Mouse (Mus musculus) forebrain, embryonic 15.5 days (tissue): Measurements from ENCODE around the gene Vps26c. TPM values are rescaled to one million over a fixed set of nuclear protein-coding genes. Genes with fewer than 3 reads are reported as not detected.
"Not testable (repeated sequence)": the region's sequence is repeated elsewhere in the genome, so short reads cannot be mapped to it uniquely, and the experiment has no call there.

ENCODE experiments used
- ATAC-seq: fragments of 200-750 bp; cut with Nextera tagmentation; replicated peaks from 2 replicates; pipeline ENCODE4 v1.8.0; 2017; ENCODE audit warnings: mild to moderate bottlenecking, moderate TSS enrichment, moderate library complexity
- H3K27ac ChIP-seq: fragments of 300-500 bp; sonication (generic); replicated peaks from 2 replicates; pipeline ENCODE4 v1.5.1; 2015; ENCODE audit warnings: mild to moderate bottlenecking, inconsistent platforms
- H3K27me3 ChIP-seq: fragments of 300-500 bp; sonication (generic); 2 replicates; pipeline ENCODE4 v1.6.1; 2015; ENCODE audit warnings: inconsistent platforms
- H3K36me3 ChIP-seq: fragments of 300-500 bp; sonication (generic); 2 replicates; pipeline ENCODE4 v1.6.1; 2015; ENCODE audit warnings: mild to moderate bottlenecking, inconsistent platforms
- H3K4me1 ChIP-seq: fragments of 300-500 bp; sonication (generic); 2 replicates; pipeline ENCODE4 v1.6.1; 2015; ENCODE audit warnings: inconsistent platforms
- H3K4me2 ChIP-seq: fragments of 300-500 bp; sonication (generic); replicated peaks from 2 replicates; pipeline ENCODE4 v1.6.1; 2015; ENCODE audit warnings: mild to moderate bottlenecking, inconsistent platforms
- H3K4me3 ChIP-seq: fragments of 300-500 bp; sonication (generic); 2 replicates; pipeline ENCODE4 v1.5.1; 2015; ENCODE audit warnings: mild to moderate bottlenecking, inconsistent platforms
- H3K9ac ChIP-seq: fragments of 300-500 bp; sonication (generic); replicated peaks from 2 replicates; pipeline ENCODE4 v1.6.1; 2015; ENCODE audit warnings: mild to moderate bottlenecking, inconsistent platforms
- H3K9me3 ChIP-seq: fragments of 300-500 bp; sonication (generic); 2 replicates; pipeline ENCODE4 v1.6.1; 2016; ENCODE audit warnings: inconsistent platforms
- WGBS: fragments of 180-500 bp; shearing (Covaris S2); methylation state at CpG from one replicate; pipeline ENCODE4 v1.1.7; 2015; ENCODE audit warnings: mixed read lengths; 5-methylcytosine and 5-hydroxymethylcytosine counted together
- polyA plus RNA-seq: library from polyadenylated mRNA; unstranded; fragments of >200 nt; fragmentation: Nextera tagmentation; extraction: Ambion mirVana; gene quantifications from 2 replicates; pipeline ENCODE4 v1.2.1, GENCODE M21; 2015

Gene Vps26c
- polyA plus RNA-seq, 1 experiment from 2014 or later, result 78.8 TPM

GRCm38 (mm10) chr16:94517606-94518005 is 9.0 kb downstream of the Vps26c start:
- H3K36me3 ChIP-seq, result no peaks in the 10 kb centered on the region; the same call in 1 of the 2 replicates
- WGBS, result 96% methylated on average over 2 of the region's 2 CpGs
- no peaks in the 10 kb centered on the region for H3K9me3 ChIP-seq
- H3K9ac ChIP-seq, result no peak overlapping the region
- peaks cover 5% of the 10 kb centered on the region; the same call in 1 of the 2 replicates for H3K4me1 ChIP-seq
- no peak overlapping the region for H3K4me2 ChIP-seq
- H3K27ac ChIP-seq, result no peak overlapping the region
- ATAC-seq, result no peak
- H3K4me3 ChIP-seq, result no peak overlapping the region
- no peaks in the 10 kb centered on the region for H3K27me3 ChIP-seq

- no peak overlapping the region for H3K4me3 ChIP-seq
- H3K27me3 ChIP-seq, result no peaks in the 10 kb centered on the region
- H3K27ac ChIP-seq, result no peak overlapping the region
- WGBS, result 92% methylated on average over 2 of the region's 2 CpGs
- ATAC-seq, result no peak
- no peaks in the 10 kb centered on the region for H3K9me3 ChIP-seq
- H3K36me3 ChIP-seq, result peaks cover 26% of the 10 kb centered on the region
- no peak overlapping the region for H3K4me2 ChIP-seq
- H3K4me1 ChIP-seq, result no peaks in the 10 kb centered on the region
- no peak overlapping the region for H3K9ac ChIP-seq
Observed at GRCm38 (mm10) chr16:94509983-94510382, 16.6 kb downstream of the Vps26c start.

GRCm38 (mm10) chr16:94508769-94509168 is 17.9 kb downstream of the Vps26c start:
- Histone ChIP-seq H3K9me3 (no peaks in the 10 kb centered on the region), H3K4me3 (no peak overlapping the region), H3K4me2 (no peak overlapping the region), H3K4me1 (no peaks in the 10 kb centered on the region), H3K27me3 (no peaks in the 10 kb centered on the region), H3K36me3 (peaks cover 38% of the 10 kb centered on the region), H3K27ac (no peak overlapping the region), H3K9ac (no peak overlapping the region)
- no peak for ATAC-seq
- WGBS, result 94% methylated on average over 8 of the region's 8 CpGs

- 95% methylated on average over 2 of the region's 2 CpGs for WGBS
- peaks cover 52% of the 10 kb centered on the region for H3K36me3 ChIP-seq
- ATAC-seq, result no peak
Observed at GRCm38 (mm10) chr16:94507071-94507470, 19.6 kb downstream of the Vps26c start.

GRCm38 (mm10) chr16:94504192-94504591 is 22.4 kb downstream of the Vps26c start:
- H3K27me3 ChIP-seq, result no peaks in the 10 kb centered on the region
- ATAC-seq, result no peak
- no peaks in the 10 kb centered on the region for H3K9me3 ChIP-seq
- H3K4me2 ChIP-seq, result no peak overlapping the region
- peaks cover 60% of the 10 kb centered on the region for H3K36me3 ChIP-seq
- no peak overlapping the region for H3K27ac ChIP-seq
- no peaks in the 10 kb centered on the region for H3K4me1 ChIP-seq
- 97% methylated on average over 5 of the region's 5 CpGs for WGBS
- no peak overlapping the region for H3K9ac ChIP-seq
- no peak overlapping the region for H3K4me3 ChIP-seq

More at GRCm38 (mm10) chr16:94507071-94507470, 19.6 kb downstream of the Vps26c start:
- H3K4me1 ChIP-seq, result no peaks in the 10 kb centered on the region
- no peak overlapping the region for H3K4me3 ChIP-seq
- no peak overlapping the region for H3K4me2 ChIP-seq
- H3K27me3 ChIP-seq, result no peaks in the 10 kb centered on the region
- H3K9ac ChIP-seq, result no peak overlapping the region
- no peak overlapping the region for H3K27ac ChIP-seq
- H3K9me3 ChIP-seq, result no peaks in the 10 kb centered on the region

- H3K36me3 ChIP-seq, result peaks cover 59% of the 10 kb centered on the region
- ATAC-seq, result 0 out of 2 replicates have a peak, but pooled peaks have one; percentile 23
- 72% methylated on average over 5 of the region's 5 CpGs for WGBS
Observed at GRCm38 (mm10) chr16:94497911-94498310, 28.7 kb downstream of the Vps26c start.

DNA sequence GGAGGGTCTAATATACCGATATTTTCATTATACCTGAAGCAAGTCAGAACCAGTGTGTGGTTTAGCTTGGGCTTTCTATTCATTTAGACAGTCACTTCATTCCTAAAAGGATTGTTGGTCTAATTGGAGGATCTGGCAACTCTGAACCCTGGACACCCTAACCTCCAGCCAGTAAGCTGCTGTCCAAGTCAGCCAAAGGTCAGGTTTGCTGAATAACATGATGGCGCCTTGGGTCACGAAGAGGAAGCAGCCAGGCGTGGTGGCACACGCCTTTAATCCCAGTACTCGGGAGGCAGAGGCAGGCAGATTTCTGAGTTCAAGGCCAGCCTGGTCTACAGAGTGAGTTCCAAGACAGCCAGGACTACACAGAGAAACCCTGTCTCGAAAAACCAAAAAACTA is 29.5 kb downstream of the Vps26c start:
- 94% methylated on average over 7 of the region's 7 CpGs for WGBS
- not testable (repeated sequence) for H3K27ac ChIP-seq, H3K9me3 ChIP-seq, H3K4me2 ChIP-seq, H3K27me3 ChIP-seq, H3K4me1 ChIP-seq, ATAC-seq, H3K9ac ChIP-seq, H3K4me3 ChIP-seq
- H3K36me3 ChIP-seq, result peaks cover 51% of the 10 kb centered on the region

More at GRCm38 (mm10) chr16:94497911-94498310, 28.7 kb downstream of the Vps26c start:
- Histone ChIP-seq H3K27ac (no peak overlapping the region), H3K9me3 (no peaks in the 10 kb centered on the region), H3K4me1 (no peaks in the 10 kb centered on the region), H3K4me3 (no peak overlapping the region), H3K9ac (no peak overlapping the region), H3K4me2 (no peak overlapping the region), H3K27me3 (no peaks in the 10 kb centered on the region)

- Histone ChIP-seq H3K27me3 (no peaks in the 10 kb centered on the region), H3K4me2 (no peak overlapping the region), H3K4me3 (no peak overlapping the region), H3K36me3 (no peaks in the 10 kb centered on the region), H3K27ac (no peak overlapping the region), H3K9ac (no peak overlapping the region), H3K4me1 (no peaks in the 10 kb centered on the region), H3K9me3 (no peaks in the 10 kb centered on the region)
- ATAC-seq, result no peak
- 91% methylated on average over 5 of the region's 5 CpGs for WGBS
Observed at GRCm38 (mm10) chr16:94489326-94489725, 37.3 kb downstream of the Vps26c start.

- Histone ChIP-seq H3K4me2 (no peak overlapping the region), H3K9me3 (no peaks in the 10 kb centered on the region), H3K36me3 (no peaks in the 10 kb centered on the region), H3K27me3 (no peaks in the 10 kb centered on the region), H3K9ac (no peak overlapping the region), H3K4me1 (no peaks in the 10 kb centered on the region), H3K4me3 (no peak overlapping the region), H3K27ac (no peak overlapping the region)
- 85% methylated on average over 5 of the region's 5 CpGs for WGBS
- ATAC-seq, result no peak
Observed at GRCm38 (mm10) chr16:94487341-94487740, 39.3 kb downstream of the Vps26c start.

- ATAC-seq, result no peak
- H3K4me1 ChIP-seq, result no peaks in the 10 kb centered on the region
- H3K36me3 ChIP-seq, result no peaks in the 10 kb centered on the region
Observed at GRCm38 (mm10) chr16:94484752-94485535, 41.7 kb downstream of the Vps26c start.

DNA sequence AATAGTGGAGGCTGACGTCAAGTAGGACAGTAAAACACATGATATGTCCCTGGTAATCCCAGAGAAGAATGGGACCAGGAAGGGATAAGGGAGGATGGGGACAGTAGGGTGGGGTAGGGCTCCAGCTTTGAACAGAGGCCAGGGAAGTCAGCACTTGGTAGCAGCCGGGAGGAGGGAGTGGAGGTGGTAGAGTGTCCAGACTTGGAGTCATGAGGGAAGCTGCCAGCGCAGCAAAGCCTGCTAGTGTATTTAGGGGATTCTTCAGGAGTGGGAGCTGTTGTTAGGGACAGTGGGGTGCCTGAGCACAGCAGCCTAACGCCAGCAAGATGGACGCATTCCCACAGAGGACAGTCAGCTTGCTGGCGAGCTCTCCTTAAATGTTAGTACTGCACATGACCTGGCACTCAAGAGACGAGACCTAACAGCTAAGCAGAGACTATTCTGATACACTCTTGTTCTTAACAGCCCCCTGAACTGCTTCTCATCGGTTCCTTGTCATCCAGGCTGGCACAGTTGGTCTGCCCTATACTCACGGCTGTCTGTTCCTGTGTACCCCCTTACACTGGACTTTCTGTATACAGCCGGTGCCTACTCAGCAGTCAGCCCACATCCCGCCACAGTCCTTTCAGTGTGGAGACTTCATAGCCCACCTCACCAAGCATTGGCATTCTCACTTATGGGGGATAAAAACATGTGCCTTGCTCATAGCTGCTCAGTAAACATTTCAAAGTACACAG is 53.4 kb downstream of the Vps26c start:
- Histone ChIP-seq H3K9me3 (no peaks in the 10 kb centered on the region), H3K9ac (no peak overlapping the region), H3K27me3 (no peaks in the 10 kb centered on the region), H3K4me2 (no peak overlapping the region), H3K4me1 (peaks cover 21% of the 10 kb centered on the region), H3K36me3 (peaks cover 31% of the 10 kb centered on the region), H3K27ac (peak overlapping the region; percentile 82), H3K4me3 (no peak overlapping the region)
- ATAC-seq, result peak; percentile 60
- 59% methylated on average over 11 of the region's 11 CpGs for WGBS

More at GRCm38 (mm10) chr16:94484752-94485535, 41.7 kb downstream of the Vps26c start:
- H3K4me3 ChIP-seq, result no peak overlapping the region
- no peaks in the 10 kb centered on the region for H3K27me3 ChIP-seq
- H3K27ac ChIP-seq, result no peak overlapping the region
- no peaks in the 10 kb centered on the region for H3K9me3 ChIP-seq
- WGBS, result 81% methylated on average over 11 of the region's 11 CpGs
- no peak overlapping the region for H3K4me2 ChIP-seq
- no peak overlapping the region for H3K9ac ChIP-seq

- no peaks in the 10 kb centered on the region for H3K27me3 ChIP-seq
- H3K9ac ChIP-seq, result no peak overlapping the region
- peaks cover 21% of the 10 kb centered on the region for H3K4me1 ChIP-seq
- peaks cover 35% of the 10 kb centered on the region for H3K36me3 ChIP-seq
- no peak overlapping the region for H3K4me3 ChIP-seq
- peak; percentile 87 for ATAC-seq
- H3K9me3 ChIP-seq, result no peaks in the 10 kb centered on the region
- 25% methylated on average over 8 of the region's 8 CpGs for WGBS
- peak overlapping the region; percentile 82 for H3K27ac ChIP-seq
- H3K4me2 ChIP-seq, result no peak overlapping the region
Observed at GRCm38 (mm10) chr16:94472515-94472951, 54.1 kb downstream of the Vps26c start.
